Mouse (Mus musculus): ENCODE results near the gene Gna12. TPM values are rescaled to one million over a fixed set of nuclear protein-coding genes. Genes with fewer than 3 reads are reported as not detected.

Gene Gna12
- total and polyA plus RNA-seq, 2 experiments from 2014 or later = 13.9 to 132 TPM

GRCm38 (mm10) chr5:140816008-140816407 lies 14.2 kb downstream of the Gna12 start:
- H3K27me3 ChIP-seq (ENCODE audit: control insufficient read depth, insufficient read depth, low read length) = no peaks in the 10 kb centered on the region
- no peak for ATAC-seq (ENCODE audit: insufficient read depth, low read depth)
- no peak overlapping the region for H3K9ac ChIP-seq (replicated peaks; ENCODE audit: low read depth, low read length)
- H3K4me3 ChIP-seq (ENCODE audit: low read depth, low read length) = no peak overlapping the region
- no peaks in the 10 kb centered on the region for H3K36me3 ChIP-seq (replicated peaks; ENCODE audit: control insufficient read depth, insufficient read depth, low read length)
- H3K9me3 ChIP-seq (replicated peaks; ENCODE audit: control insufficient read depth, low read length) = no peaks in the 10 kb centered on the region
- H3K27ac ChIP-seq (ENCODE audit: low read depth) = no peak overlapping the region
- no peak for DNase-seq (ENCODE audit: low spot score)
- H3K4me1 ChIP-seq (ENCODE audit: control insufficient read depth, insufficient read depth) = peaks cover 86% of the 10 kb centered on the region
- TF ChIP-seq EP300 (IDR thresholded peaks at IDR 0.05; ENCODE audit: low read depth) (no peak), CTCF (IDR thresholded peaks at IDR 0.05; ENCODE audit: low read depth) (no peak)
- WGBS = 79% methylated on average over 3 of the region's 3 CpGs
- no peak overlapping the region for H3K4me2 ChIP-seq (ENCODE audit: low read depth, low read length)

GRCm38 (mm10) chr5:140815059-140815728 lies 15.0 kb downstream of the Gna12 start:
- Histone ChIP-seq H3K27ac (ENCODE audit: low read depth) (peak overlapping the region; percentile 73), H3K4me2 (ENCODE audit: low read depth, low read length) (peak overlapping the region; percentile 35), H3K9me3 (replicated peaks; ENCODE audit: control insufficient read depth, low read length) (no peaks in the 10 kb centered on the region), H3K27me3 (ENCODE audit: control insufficient read depth, insufficient read depth, low read length) (no peaks in the 10 kb centered on the region), H3K4me3 (ENCODE audit: low read depth, low read length) (no peak overlapping the region), H3K9ac (replicated peaks; ENCODE audit: low read depth, low read length) (no peak overlapping the region), H3K36me3 (replicated peaks; ENCODE audit: control insufficient read depth, insufficient read depth, low read length) (no peaks in the 10 kb centered on the region), H3K4me1 (ENCODE audit: control insufficient read depth, insufficient read depth) (peaks cover 85% of the 10 kb centered on the region)
- TF ChIP-seq EP300 (IDR thresholded peaks at IDR 0.05; ENCODE audit: low read depth) (no peak), CTCF (IDR thresholded peaks at IDR 0.05; ENCODE audit: low read depth) (no peak)
- ATAC-seq (ENCODE audit: insufficient read depth, low read depth) = peak; percentile 39; the same call in 1 of the 2 replicates
- DNase-seq (ENCODE audit: low spot score) = no peak
- WGBS = 8% methylated on average over 9 of the region's 9 CpGs

GRCm38 (mm10) chr5:140814403-140814802 lies 15.8 kb downstream of the Gna12 start:
- 82% methylated on average over 5 of the region's 5 CpGs for WGBS
- H3K4me1 ChIP-seq (ENCODE audit: control insufficient read depth, insufficient read depth) = peaks cover 82% of the 10 kb centered on the region
- no peak overlapping the region for H3K9ac ChIP-seq (replicated peaks; ENCODE audit: low read depth, low read length)
- H3K36me3 ChIP-seq (replicated peaks; ENCODE audit: control insufficient read depth, insufficient read depth, low read length) = no peaks in the 10 kb centered on the region
- no peak overlapping the region for H3K4me2 ChIP-seq (ENCODE audit: low read depth, low read length)
- H3K4me3 ChIP-seq (ENCODE audit: low read depth, low read length) = no peak overlapping the region
- no peak for TF ChIP-seq CTCF (IDR thresholded peaks at IDR 0.05; ENCODE audit: low read depth)
- TF ChIP-seq EP300 (IDR thresholded peaks at IDR 0.05; ENCODE audit: low read depth) = no peak
- H3K27me3 ChIP-seq (ENCODE audit: control insufficient read depth, insufficient read depth, low read length) = no peaks in the 10 kb centered on the region
- H3K27ac ChIP-seq (ENCODE audit: low read depth) = no peak overlapping the region
- H3K9me3 ChIP-seq (replicated peaks; ENCODE audit: control insufficient read depth, low read length) = no peaks in the 10 kb centered on the region
- ATAC-seq (ENCODE audit: insufficient read depth, low read depth) (no peak), DNase-seq (ENCODE audit: low spot score) (no peak)

- H3K36me3 ChIP-seq (replicated peaks; ENCODE audit: control insufficient read depth, insufficient read depth, low read length) = no peaks in the 10 kb centered on the region
- ATAC-seq (ENCODE audit: insufficient read depth, low read depth) (no peak; the same call in 1 of the 2 replicates), DNase-seq (ENCODE audit: low spot score) (no peak)
- no peak overlapping the region for H3K9ac ChIP-seq (replicated peaks; ENCODE audit: low read depth, low read length)
- TF ChIP-seq CTCF (IDR thresholded peaks at IDR 0.05; ENCODE audit: low read depth) (no peak), EP300 (IDR thresholded peaks at IDR 0.05; ENCODE audit: low read depth) (0 out of 2 replicates have a peak, but pooled peaks have one; percentile 23)
- no peaks in the 10 kb centered on the region for H3K27me3 ChIP-seq (ENCODE audit: control insufficient read depth, insufficient read depth, low read length)
- H3K27ac ChIP-seq (ENCODE audit: low read depth) = no peak overlapping the region
- H3K4me3 ChIP-seq (ENCODE audit: low read depth, low read length) = no peak overlapping the region
- H3K4me2 ChIP-seq (ENCODE audit: low read depth, low read length) = no peak overlapping the region
- no peaks in the 10 kb centered on the region for H3K9me3 ChIP-seq (replicated peaks; ENCODE audit: control insufficient read depth, low read length)
- WGBS = 33% methylated on average over 4 of the region's 4 CpGs
- H3K4me1 ChIP-seq (ENCODE audit: control insufficient read depth, insufficient read depth) = peaks cover 72% of the 10 kb centered on the region
Observed at GRCm38 (mm10) chr5:140812699-140813098, 17.5 kb downstream of the Gna12 start.

- no peak for DNase-seq (ENCODE audit: low spot score)
- 73% methylated on average over 5 of the region's 5 CpGs for WGBS
- no peak overlapping the region for H3K27ac ChIP-seq (ENCODE audit: low read depth)
Observed at GRCm38 (mm10) chr5:140812063-140812462, 18.2 kb downstream of the Gna12 start.

GRCm38 (mm10) chr5:140811390-140811789 lies 18.8 kb downstream of the Gna12 start:
- Histone ChIP-seq H3K36me3 (replicated peaks; ENCODE audit: control insufficient read depth, insufficient read depth, low read length) (no peaks in the 10 kb centered on the region), H3K4me3 (ENCODE audit: low read depth, low read length) (no peak overlapping the region), H3K4me1 (ENCODE audit: control insufficient read depth, insufficient read depth) (peaks cover 61% of the 10 kb centered on the region), H3K9ac (replicated peaks; ENCODE audit: low read depth, low read length) (no peak overlapping the region), H3K9me3 (replicated peaks; ENCODE audit: control insufficient read depth, low read length) (no peaks in the 10 kb centered on the region), H3K4me2 (ENCODE audit: low read depth, low read length) (no peak overlapping the region), H3K27ac (ENCODE audit: low read depth) (no peak overlapping the region), H3K27me3 (ENCODE audit: control insufficient read depth, insufficient read depth, low read length) (no peaks in the 10 kb centered on the region)
- ATAC-seq (ENCODE audit: insufficient read depth, low read depth) = no peak
- TF ChIP-seq CTCF (IDR thresholded peaks at IDR 0.05; ENCODE audit: low read depth) = no peak
- no peak for TF ChIP-seq EP300 (IDR thresholded peaks at IDR 0.05; ENCODE audit: low read depth)
- DNase-seq (ENCODE audit: low spot score) = no peak
- WGBS = 49% methylated on average over 2 of the region's 2 CpGs

More at GRCm38 (mm10) chr5:140812063-140812462, 18.2 kb downstream of the Gna12 start:
- Histone ChIP-seq H3K9me3 (replicated peaks; ENCODE audit: control insufficient read depth, low read length) (no peaks in the 10 kb centered on the region), H3K9ac (replicated peaks; ENCODE audit: low read depth, low read length) (no peak overlapping the region), H3K36me3 (replicated peaks; ENCODE audit: control insufficient read depth, insufficient read depth, low read length) (no peaks in the 10 kb centered on the region), H3K4me1 (ENCODE audit: control insufficient read depth, insufficient read depth) (peaks cover 67% of the 10 kb centered on the region), H3K4me3 (ENCODE audit: low read depth, low read length) (no peak overlapping the region), H3K27me3 (ENCODE audit: control insufficient read depth, insufficient read depth, low read length) (no peaks in the 10 kb centered on the region), H3K4me2 (ENCODE audit: low read depth, low read length) (no peak overlapping the region)
- ATAC-seq (ENCODE audit: insufficient read depth, low read depth) = no peak
- TF ChIP-seq CTCF (IDR thresholded peaks at IDR 0.05; ENCODE audit: low read depth) (no peak), EP300 (IDR thresholded peaks at IDR 0.05; ENCODE audit: low read depth) (no peak)
